Mouse (Mus musculus): ENCODE measurements around the gene D10Wsu102e.

D10Wsu102e gene

DNA sequence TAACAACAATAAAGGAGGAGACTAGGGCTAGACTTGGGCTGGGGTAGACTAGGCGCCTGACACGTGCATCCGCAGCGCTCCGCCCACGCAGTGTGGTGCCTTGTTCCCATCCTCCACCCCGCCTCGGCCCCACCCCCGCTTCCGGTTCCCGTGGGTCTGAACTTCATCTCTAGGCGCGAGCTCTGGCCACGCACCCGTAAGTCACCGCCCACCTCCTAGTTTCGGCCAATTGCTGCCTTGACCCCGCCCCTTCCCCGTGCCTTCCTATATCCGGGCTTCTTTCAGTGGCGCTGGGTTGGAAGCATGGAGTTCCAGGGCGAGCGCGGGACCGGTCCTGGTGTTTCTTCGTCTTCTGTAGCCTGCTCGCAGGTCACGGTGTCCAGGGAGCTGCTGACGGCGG lies at the start of gene D10Wsu102e:
TSS of gene D10Wsu102e (plus strand) at position 266 of the 400 bp plus-strand sequence.
- DNase-seq (ENCODE audit: extremely low read depth, low read depth), result peak; percentile 89

DNA sequence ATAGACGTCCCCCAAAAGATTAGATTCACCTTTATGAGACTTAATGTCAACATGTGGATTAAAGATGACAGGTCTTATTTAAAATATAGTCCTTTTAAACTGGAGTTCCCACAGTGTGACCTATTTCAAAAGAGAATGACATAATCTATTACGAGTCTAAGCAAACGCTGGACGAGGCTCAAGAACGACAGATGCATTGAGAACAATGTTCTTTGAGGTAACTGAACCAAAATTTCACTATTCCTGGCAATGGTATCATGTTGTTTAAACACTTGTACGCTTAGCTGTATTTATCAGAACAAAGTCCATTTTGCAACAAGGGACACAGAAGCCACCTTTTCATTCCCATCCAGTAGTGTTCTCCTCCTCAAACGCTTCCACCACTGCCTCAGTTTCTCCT lies 49.7 kb upstream of the D10Wsu102e start:
- no peak for DNase-seq (ENCODE audit: extremely low read depth, low read depth)

DNA sequence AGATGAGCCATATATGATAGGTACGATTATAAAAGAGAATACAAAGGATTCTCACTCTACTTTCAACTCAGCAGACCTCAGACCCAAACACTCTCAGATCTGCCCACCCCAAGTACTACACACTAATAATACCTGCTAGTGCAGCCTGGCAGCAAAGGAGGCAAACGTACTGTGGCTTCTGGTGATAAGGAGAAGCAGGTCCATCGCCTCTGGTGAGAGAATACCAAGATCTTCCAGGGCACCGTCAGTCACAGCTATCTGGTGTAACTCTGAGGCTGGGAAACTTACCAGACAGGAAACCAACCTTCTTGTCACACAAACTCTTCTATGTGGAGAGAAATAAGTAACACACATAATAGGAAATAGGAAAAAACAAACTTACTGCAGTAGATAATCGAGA lies 47.0 kb upstream of the D10Wsu102e start:
- DNase-seq (ENCODE audit: extremely low read depth, low read depth), result peak; percentile 56

DNA sequence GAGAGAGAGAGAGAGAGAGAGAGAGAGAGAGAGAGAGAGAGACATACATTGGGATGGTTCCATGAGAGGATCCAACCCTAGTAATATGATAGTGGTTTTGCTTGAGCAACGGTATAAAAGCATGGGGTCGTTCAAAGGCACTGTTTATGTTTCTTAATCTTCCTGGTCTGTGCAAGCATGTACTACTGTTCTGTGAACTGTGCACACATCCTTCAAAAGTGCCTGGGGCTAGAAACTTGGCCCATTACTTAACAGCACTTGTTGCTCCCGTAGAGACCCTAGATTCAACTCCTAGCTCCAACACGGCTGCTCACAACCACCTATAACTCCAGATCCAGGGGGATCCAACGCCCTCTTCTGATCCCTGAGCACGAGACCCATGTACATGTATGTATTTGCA lies 39.6 kb upstream of the D10Wsu102e start:
- no peak for DNase-seq (ENCODE audit: extremely low read depth, low read depth)

DNA sequence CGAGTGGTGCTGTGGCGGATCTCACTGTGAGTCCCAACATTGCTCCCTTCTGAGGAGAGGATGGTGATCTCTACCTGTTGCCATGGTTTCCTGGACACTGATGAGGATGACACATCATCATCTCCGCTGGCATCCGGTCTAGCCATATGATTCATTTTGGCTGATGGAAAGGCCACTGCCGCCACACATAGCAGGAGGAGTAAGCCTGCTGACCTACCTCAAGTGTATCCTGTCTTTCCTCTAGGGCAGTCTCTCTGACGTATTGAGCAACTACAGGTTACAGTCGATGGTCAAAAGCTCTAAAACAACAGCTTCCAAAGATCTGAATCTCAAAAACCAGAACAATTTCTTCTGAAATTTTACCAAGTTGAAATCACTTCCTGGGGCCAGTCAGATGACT lies 39.2 kb upstream of the D10Wsu102e start:
- DNase-seq (ENCODE audit: extremely low read depth, low read depth), result no peak

DNA sequence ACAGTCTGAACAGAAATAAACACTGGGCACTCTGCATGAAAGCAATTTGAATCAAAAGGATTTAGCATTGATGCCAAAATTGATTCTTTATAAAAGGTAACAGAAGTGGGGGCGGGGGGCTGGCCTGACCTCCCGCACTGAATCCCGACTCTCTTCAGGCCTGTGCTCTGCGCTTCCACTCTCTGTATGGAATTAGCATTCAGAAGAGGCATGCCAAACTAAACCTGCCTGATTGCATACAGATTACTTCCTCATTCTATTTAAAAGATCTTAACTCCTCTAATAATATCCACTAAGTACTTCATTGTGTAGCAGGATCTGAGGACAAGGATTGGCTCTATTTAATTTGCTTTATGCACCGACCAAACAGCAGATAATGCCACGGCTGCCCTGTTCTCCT lies 38.5 kb upstream of the D10Wsu102e start:
- no peak for DNase-seq (ENCODE audit: extremely low read depth, low read depth)

DNA sequence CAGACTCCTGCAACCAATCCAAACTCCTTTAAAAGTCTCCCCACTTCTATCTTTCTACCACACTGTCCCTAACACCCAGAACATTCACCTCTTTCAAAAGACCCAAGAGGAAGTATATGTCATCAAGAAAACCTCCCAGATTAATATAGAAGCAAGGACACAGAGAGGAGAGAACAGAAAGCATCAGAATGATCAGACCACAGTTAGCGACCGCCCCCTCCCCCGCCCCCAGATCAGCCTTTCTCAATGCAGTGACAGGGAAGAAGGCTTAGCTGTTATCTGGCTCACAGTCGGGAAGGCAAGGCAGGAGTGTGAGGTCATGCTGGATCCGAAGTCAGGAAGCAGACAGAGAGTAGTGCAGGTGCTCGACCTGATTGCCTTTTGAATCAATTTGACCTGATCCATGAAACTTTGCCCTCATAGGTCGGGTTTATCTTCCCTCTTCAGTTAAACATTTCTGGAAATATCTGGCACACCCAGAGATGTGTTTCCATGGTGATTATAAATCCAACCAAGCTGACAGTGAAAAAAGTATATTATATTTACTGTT lies 37.4 kb upstream of the D10Wsu102e start:
- DNase-seq (ENCODE audit: extremely low read depth, low read depth), result no peak

DNA sequence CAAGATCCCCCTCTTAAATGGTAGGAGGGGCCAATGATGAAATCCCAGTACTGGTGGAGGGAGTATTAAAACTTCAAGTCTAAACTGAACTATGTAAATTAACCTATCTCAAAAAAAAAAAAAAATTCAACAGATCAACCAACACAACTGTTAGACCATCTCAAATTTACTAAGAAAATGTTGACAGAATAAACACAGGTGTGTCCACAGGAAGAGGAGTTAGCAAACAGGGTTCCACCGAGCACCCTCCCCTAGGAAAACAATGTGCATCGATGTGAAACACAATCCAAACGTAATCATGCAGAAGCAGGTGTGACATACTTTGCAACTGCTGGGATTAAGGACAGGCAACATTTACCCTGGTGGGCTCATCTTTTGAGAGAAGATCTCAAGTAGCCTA lies 35.1 kb upstream of the D10Wsu102e start:
- no peak for DNase-seq (ENCODE audit: extremely low read depth, low read depth)

DNA sequence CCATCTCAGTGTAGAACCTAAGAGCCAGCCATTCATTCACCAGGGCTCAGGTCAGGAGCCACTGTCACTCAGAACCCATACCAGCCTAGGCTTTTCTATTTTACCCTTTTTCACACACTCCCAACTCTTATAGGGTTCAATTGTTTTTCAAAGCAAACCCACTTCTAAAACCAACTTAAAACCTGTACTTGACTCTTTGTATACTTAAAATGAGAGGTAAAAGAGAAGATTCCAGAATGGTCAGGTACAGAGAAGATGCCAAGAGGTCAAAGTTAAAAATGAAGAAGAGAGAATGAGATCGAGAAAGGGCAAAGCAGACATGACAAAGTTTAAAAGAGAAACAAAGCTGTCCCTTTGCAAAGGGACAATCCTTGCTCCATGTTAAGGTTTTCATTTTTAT lies 34.1 kb upstream of the D10Wsu102e start:
- no peak for DNase-seq (ENCODE audit: extremely low read depth, low read depth)

DNA sequence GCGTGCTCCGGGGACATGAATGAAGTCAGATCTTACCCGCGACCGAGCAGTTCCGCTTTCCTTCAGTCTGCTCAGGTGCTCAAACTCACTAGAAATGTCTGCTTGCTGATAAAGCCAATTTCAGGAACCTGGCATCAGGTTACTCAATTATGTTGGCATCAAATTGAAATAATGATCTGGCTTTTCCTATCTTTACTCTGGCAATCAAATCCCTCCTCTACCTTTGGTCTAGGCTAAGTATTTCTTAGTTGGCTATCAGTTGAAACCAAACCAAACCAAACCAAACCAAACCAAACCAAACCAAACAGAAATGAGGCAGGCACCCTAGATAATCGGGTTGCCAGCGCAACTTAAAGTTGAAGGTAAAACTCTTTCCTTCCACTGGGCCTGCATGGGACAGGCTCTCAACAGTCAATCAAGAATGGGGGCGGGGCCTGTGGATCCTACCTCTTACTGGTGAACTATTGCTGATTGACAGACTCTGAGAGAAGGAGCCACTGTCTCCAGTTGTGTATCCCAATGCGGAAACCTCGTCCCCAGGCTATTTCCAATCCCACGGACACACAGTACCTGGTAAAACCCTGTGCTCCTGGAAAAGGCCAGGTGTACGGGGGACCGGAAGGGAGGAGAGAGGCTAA lies 33.3 kb upstream of the D10Wsu102e start:
- DNase-seq (ENCODE audit: extremely low read depth, low read depth), result no peak

DNA sequence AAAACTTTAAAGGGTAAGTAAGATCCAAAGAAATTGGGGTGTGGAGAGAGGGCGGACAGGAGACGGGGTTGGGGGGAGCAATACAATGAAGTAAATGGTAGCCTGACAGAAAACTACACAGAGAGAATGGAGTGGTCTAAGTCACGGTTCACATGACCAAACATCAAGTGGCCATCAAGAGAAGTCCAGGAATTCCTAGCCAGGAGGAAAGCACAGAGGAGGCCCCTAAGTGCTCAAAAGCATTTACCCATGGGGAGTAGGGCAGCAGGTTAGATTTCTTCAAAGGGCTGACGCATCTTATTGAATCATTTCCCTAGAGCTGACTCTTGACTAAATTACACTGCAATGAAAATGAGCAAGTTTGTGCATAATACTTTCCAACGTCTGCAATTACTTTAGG lies 31.2 kb upstream of the D10Wsu102e start:
- no peak for DNase-seq (ENCODE audit: extremely low read depth, low read depth)

DNA sequence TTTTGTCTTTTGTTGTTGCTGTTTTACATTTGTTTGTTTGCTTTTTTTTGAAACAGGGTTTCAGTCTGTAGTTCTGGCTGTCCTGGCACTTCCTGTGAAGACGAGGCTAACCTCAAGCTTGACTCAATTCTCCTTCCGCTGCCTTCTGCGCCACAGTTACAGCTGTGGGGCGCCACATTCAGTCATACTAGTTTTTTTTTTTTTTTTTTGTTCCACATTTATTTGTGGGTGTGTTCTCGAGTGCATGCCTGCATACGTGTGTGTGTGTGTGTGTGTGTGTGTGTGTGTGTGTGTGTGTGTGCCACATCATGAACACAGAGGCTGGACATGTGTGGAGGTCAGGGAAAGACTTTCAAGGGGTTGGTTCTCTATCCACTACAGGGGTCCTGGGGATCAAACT lies 29.7 kb upstream of the D10Wsu102e start:
- DNase-seq (ENCODE audit: extremely low read depth, low read depth), result no peak

DNA sequence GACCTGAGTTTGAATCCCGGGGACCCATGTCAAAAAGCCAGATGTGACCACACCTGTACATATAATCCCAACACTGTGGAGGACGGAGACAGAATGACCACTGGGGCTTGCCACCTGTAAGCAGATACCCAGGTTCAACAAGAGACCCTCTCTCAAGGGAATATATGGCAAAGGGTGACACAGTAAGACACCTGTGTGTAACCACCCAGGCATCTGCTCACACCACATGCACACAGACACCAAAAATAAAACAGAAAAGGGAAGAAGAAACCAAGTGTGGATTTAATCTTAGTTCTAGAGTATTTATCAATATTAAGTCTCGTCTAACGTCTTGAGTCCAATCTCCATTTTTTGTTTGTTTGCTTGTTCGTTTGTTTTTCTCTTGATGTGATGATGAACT lies 28.2 kb upstream of the D10Wsu102e start:
- DNase-seq (ENCODE audit: extremely low read depth, low read depth), result no peak

DNA sequence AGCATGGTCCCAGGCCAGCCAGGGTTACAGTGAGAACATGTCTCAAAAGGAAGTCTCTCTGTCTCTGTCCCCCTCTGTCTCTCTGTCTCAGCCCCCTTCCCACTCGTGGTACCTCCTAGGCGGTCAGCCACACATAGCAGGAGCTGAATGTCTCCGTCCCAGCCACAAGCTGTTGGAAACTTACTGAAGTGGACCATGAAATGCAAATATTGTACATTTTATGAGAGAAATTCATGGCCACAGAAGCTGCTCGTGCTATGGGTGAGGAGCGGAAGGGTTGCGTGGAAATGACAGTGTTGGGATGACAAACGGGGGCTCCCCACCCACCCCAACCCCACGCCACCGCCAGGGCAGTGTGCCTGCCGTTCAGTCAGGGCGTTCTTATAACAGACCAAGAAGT lies 27.4 kb upstream of the D10Wsu102e start:
- no peak for DNase-seq (ENCODE audit: extremely low read depth, low read depth)

DNA sequence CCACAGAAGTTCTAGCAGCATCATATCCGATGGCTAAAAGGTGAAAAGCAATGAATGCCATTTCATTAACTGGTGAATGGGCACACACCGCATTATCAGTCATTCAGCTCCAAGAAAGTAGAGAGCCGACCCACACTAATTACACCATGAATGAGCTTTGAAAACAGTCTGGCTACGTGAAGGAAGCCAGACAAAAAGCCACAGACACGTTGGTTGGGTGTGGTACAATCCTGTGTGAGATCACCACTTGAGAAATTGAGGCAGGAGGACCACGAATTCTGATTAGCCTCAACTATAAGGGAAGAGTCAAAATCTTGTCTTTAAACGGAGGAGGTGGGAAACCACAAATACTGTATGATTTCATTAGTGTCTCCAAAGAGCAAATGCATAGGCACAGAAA lies 23.7 kb upstream of the D10Wsu102e start:
- DNase-seq (ENCODE audit: extremely low read depth, low read depth), result no peak

DNA sequence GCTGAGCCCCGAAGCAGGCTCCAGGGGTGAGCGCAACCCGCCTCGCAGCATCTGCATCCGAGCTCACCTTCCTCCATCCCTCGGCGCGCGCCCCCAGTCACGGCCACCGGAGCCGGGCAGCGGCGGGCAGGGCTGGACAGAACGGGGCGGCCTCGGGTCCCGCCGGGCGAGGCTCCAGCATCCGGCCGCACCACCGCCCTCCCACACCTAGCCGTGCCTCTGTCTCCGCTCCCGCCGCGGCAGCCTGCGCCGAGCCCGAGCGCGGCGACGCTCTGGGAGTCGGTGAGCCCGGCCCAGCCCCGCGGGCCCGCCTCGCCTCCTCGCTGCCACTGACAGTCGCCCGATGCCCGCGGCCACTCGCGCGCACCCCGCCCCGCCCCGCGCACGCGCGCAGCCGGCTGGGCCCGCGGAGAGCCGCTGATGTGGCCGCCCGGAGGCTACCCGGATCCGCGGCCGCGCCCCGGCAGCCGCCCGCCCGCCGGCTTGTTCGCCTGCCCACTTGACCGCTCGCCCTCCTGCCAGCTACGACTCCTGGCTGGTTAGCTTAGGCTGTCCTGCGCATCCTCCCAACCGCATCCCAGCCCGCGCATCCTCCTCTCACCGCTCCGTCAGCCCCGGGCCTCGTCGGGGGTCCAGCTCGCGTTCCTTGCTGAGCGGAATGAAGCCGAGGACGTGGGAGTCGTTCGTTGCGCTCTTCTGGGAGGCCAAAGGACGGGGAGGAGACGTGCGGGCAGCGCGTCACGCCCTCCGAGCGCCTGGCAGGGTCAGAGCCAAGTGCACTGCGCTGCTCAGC lies 22.7 kb upstream of the D10Wsu102e start, which contains the start of gene Slc41a2:
TSS of gene Slc41a2 (minus strand) at position 724 of the 793 bp plus-strand sequence.
- no peak for DNase-seq (ENCODE audit: extremely low read depth, low read depth)

DNA sequence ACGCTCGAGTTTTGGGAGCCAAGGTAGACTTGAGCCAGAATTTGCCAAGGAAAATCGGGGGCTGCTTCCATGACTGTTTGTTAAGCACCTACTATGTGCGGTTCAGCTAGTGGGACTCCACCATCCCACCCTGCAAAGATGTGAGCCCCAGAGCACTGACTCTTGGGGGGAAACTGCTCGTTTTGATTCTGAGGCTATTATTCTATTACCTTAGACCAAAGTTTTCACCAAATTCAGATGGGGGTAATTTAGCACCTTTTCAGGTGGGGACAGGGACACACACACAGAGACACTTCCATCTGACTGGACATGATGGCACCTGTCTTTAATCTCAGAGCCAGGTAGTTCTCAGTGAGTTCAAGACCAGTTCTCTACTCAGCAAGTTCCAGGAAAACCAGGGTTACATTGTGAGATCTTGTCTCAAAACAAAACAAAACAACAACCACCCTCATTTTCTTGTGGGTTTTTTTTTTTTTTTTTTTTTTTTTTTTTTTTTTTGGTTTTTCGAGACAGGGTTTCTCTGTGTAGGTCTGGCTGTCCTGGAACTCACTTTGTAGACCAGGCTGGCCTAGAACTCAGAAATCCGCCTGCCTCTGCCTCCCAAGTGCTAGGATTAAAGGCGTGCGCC lies 21.9 kb upstream of the D10Wsu102e start:
- DNase-seq (ENCODE audit: extremely low read depth, low read depth), result no peak

DNA sequence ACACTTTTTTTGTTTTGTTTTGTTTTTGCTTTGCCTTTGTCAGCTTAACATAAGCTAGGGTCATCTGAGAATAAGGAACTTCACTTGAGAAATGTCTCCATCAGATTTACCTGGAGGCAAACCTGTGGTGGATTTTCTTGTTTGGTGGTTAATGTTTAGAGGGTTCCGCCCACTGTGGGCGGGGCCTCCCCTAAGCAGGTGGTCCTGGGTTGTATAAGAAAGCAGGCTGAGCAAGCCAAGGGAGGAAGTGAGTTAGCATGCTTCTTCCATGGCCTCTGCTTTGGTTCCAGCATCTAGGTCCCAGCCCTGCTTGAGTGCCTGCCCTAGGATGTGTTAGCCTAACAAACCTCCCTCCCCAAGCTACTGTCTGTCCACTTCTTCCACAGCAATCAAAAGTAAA lies 18.8 kb upstream of the D10Wsu102e start:
- DNase-seq (ENCODE audit: extremely low read depth, low read depth), result no peak

DNA sequence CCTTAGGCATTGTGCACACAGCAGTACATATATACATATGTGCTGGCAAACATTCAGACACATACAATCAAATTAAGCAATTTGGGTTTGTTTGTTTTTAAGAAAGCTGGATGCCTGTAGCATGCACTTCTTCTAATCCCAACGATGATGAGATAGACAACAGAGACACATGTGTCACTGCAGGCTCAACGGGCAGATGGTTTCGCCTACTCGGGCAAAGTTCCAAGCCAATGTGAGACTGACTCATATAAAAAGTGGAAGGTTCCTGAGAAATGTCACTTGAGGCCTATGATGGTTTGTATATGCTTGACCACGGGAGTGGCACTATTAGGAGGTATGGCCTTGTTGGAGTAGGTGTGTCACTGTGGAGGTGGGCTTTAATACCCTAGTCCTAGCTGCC lies 16.9 kb upstream of the D10Wsu102e start:
- DNase-seq (ENCODE audit: extremely low read depth, low read depth), result no peak

DNA sequence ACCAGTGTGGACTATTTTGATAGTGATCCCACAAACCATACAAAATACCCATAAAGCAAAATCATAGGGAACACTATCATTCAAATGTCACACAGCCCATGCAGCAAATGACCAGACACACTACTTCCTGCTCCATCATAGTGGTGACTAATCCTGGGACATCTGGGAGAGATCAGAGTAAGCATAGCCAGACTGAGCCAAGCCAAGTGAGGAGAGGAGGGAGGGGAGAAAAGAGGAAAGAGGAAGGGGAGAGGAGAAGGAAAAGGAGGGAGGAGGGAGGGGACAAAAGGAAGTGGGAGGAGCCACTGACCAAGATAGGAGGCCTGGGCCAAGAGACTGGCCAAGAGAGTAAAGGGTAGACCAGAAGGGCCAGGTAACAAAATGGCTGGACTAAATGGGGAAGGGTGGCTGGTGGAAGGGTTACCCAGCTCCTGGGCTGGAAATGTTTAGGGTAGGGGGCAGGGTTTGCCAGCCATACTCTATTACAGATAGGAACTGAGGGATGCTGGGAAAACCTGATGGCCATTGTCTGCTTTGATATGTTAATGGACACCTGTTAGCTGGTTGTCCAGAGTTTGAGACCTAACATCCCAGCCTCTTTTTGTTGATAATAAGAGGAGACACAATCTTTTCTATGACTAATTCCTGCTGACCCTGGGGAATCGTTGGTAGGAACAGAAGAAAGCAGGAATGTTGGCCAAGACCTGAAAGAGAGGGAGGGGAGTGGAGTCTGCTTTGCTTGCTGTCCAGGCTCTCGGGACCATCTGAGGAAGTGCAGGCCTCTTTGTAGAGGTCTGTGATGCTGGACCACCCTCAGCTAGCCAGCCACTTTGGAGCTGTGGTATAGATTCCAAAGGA lies 16.0 kb upstream of the D10Wsu102e start:
- DNase-seq (ENCODE audit: extremely low read depth, low read depth), result no peak

DNA sequence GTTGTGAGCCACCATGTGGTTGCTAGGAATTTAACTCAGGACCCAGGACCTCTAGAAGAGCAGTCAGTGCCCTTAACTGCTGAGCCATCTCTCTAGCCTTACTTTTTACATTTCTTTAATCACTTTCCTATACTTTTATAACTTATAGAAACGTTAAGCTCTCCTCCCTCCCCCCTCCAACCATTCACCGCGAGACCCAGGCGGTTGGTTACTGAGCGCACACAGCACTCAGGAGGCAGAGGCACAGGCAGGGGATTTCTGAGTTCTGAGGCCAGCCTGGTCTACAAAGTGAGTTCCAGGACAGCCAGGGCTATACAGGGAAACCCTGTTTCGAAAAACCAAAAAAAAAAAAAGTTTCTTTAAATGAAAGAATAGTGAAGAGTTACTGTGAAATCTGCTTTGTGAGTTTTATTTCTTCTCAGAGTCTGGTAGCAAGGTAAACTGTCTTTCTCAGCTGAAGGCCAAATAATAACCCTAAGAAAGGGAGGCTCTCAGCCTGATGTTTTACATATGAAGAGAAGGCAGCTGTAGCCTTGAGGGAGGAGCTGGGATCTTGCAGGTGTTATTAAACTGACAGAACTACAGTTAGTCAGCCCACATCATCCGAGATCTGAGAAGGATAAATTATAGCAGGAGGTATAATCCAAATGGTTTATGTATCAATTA lies 14.2 kb upstream of the D10Wsu102e start:
- no peak for DNase-seq (ENCODE audit: extremely low read depth, low read depth)

Measured in MEL-GATA-1-ER (cell line).